ENCODE assay signal across 29 mouse cellular contexts in the genomic region with DNA sequence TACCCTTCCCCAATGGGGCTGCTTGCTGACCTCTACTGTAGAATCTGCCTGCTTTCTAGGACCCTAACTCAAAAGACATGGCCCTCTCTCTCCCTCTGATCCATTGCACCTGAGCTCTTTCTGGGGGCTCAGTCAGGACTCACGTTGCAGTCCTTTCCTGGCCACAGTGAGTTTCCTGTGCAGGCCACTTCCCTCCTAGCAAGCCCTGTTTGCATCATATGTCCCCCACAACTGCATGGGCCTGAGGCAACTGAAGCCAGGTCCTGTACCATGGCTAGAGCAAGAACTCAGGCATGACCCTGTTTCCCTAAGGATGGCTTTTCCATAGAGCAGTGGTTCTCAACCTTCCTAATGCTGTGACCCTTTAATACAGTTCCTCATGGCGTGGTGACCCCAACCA. TPM values are rescaled to one million over a fixed set of nuclear protein-coding genes. Genes with fewer than 3 reads are reported as not detected.
DNase-seq lines count a peak whose midpoint lies in the region; ATAC-seq and TF ChIP-seq lines count a peak whose summit lies in the region.
"Had no signal": no experiment of that assay in that cellular context is flagged by ENCODE, and none has a peak within 500 bp of the region (broad histone marks: within the 10 kb centered on the region; RNA-seq: fewer than 3 reads in every experiment).

No protein-coding gene starts in this region.

- TF ChIP-seq EP300 in liver, postnatal 0 days (IDR thresholded peaks at IDR 0.05; ENCODE audit: low read depth): no peak

- WGBS in liver, embryonic 13.5 days (ENCODE audit: insufficient replicate concordance): 49% methylated on average over 2 of the region's 2 CpGs
- WGBS in liver, postnatal 0 days (ENCODE audit: insufficient replicate concordance): 66% methylated on average over 2 of the region's 2 CpGs

- H3K27ac ChIP-seq in liver, embryonic 13.5 days: 0 out of 2 replicates have a peak overlapping the region, but pooled peaks have one; percentile 3
- no peak overlapping the region for H3K27ac ChIP-seq in liver, postnatal 0 days (ENCODE audit: low read depth)
- H3K27ac ChIP-seq: embryonic facial prominence, embryonic 13.5 days; embryonic facial prominence, embryonic 15.5 days; forebrain, embryonic 10.5 days; forebrain, embryonic 12.5 days; forebrain, embryonic 15.5 days had no signal

- no peak overlapping the region for H3K9ac ChIP-seq in liver, embryonic 13.5 days
- no peak overlapping the region for H3K9ac ChIP-seq in liver, postnatal 0 days (replicated peaks)
- H3K9ac ChIP-seq: embryonic facial prominence, embryonic 13.5 days; embryonic facial prominence, embryonic 15.5 days; forebrain, embryonic 12.5 days; forebrain, embryonic 15.5 days; forebrain, postnatal 0 days had no signal

- H3K4me2 ChIP-seq in liver, embryonic 13.5 days: no peak overlapping the region
- H3K4me2 ChIP-seq in liver, postnatal 0 days (ENCODE audit: low read depth, low read length): no peak overlapping the region
- H3K4me2 ChIP-seq: embryonic facial prominence, embryonic 13.5 days; embryonic facial prominence, embryonic 15.5 days; forebrain, embryonic 12.5 days; forebrain, embryonic 15.5 days had no signal

- DNase-seq in liver, embryonic 13.5 days: no peak
- DNase-seq in liver, postnatal 0 days: no peak
- no peak for DNase-seq in kidney, adult 9 months
- DNase-seq: adrenal gland, adult 2 months; adrenal gland, postnatal 10 days; adrenal gland, postnatal 25 days; B cell, adult 2 months; cerebellum, adult 11 months; cerebellum, adult 18-20 months; cerebellum, adult 8-10 months; cerebellum, adult 9-11 months; cerebellum, postnatal 14 days; cerebellum, postnatal 36 days; embryo, embryonic 11 days; forebrain, postnatal 0 days had no signal

- no peak overlapping the region for H3K4me3 ChIP-seq in liver, embryonic 13.5 days (replicated peaks)
- no peak overlapping the region for H3K4me3 ChIP-seq in liver, postnatal 0 days (ENCODE audit: low read depth, low read length)
- H3K4me3 ChIP-seq: embryonic facial prominence, embryonic 13.5 days; embryonic facial prominence, embryonic 15.5 days; erythroblast, embryonic 14.5 days; forebrain, embryonic 10.5 days; forebrain, embryonic 12.5 days; forebrain, embryonic 15.5 days had no signal

- TF ChIP-seq CTCF in liver, postnatal 0 days (IDR thresholded peaks at IDR 0.05; ENCODE audit: low read depth): no peak

- no peak for ATAC-seq in liver, embryonic 13.5 days (ENCODE audit: low read depth)
- ATAC-seq in liver, postnatal 0 days: no peak
- peak; percentile 86 for ATAC-seq in granulocyte monocyte progenitor cell, adult 5-6 weeks (replicated peaks; ENCODE audit: poor library complexity, severe bottlenecking)
- peak; percentile 81 for ATAC-seq in megakaryocyte progenitor cell, adult 5-6 weeks (replicated peaks; ENCODE audit: poor library complexity)
- no peak for ATAC-seq in activated CD4-positive, CD25-positive, alpha-beta regulatory T cell, adult 4 months
- ATAC-seq: CD4-positive, CD25-positive, alpha-beta regulatory T cell, adult 4 months; forebrain, embryonic 15.5 days; forebrain, postnatal 0 days; Patski had no signal

- H3K27me3 ChIP-seq in liver, embryonic 13.5 days: 0 out of 2 replicates have a peak, but pooled peaks cover 4% of the 10 kb centered on the region
- no peaks in the 10 kb centered on the region for H3K27me3 ChIP-seq in liver, postnatal 0 days (ENCODE audit: insufficient read depth, low read length)
- H3K27me3 ChIP-seq: CH12.LX; embryonic facial prominence, embryonic 13.5 days; embryonic facial prominence, embryonic 15.5 days; forebrain, embryonic 12.5 days; forebrain, embryonic 15.5 days; Patski had no signal

- H3K9me3 ChIP-seq in liver, embryonic 13.5 days (replicated peaks): no peaks in the 10 kb centered on the region
- no peaks in the 10 kb centered on the region for H3K9me3 ChIP-seq in liver, postnatal 0 days (ENCODE audit: low read length)
- H3K9me3 ChIP-seq: embryonic facial prominence, embryonic 13.5 days; embryonic facial prominence, embryonic 15.5 days; forebrain, embryonic 10.5 days; forebrain, embryonic 12.5 days; forebrain, embryonic 15.5 days; G1E had no signal

- no peaks in the 10 kb centered on the region for H3K4me1 ChIP-seq in liver, embryonic 13.5 days (replicated peaks)
- no peaks in the 10 kb centered on the region for H3K4me1 ChIP-seq in liver, postnatal 0 days (ENCODE audit: insufficient read depth)
- H3K4me1 ChIP-seq: forebrain, embryonic 12.5 days; forebrain, embryonic 15.5 days had no signal

- H3K36me3 ChIP-seq in liver, embryonic 13.5 days: peaks cover 45% of the 10 kb centered on the region
- H3K36me3 ChIP-seq in liver, postnatal 0 days (replicated peaks; ENCODE audit: insufficient read depth, low read length): peaks cover 29% of the 10 kb centered on the region

RNA-seq across cellular contexts. Expression of gene Gnpat, which starts 24.9 kb away (rescaled TPM):
- 47.3 and 53.9 TPM in 2 replicates for polyA plus RNA-seq in liver, embryonic 13.5 days (2015; fragmentation: Nextera tagmentation; extraction: Ambion mirVana)
- polyA plus RNA-seq in liver, postnatal 0 days (2015; fragmentation: Nextera tagmentation; extraction: Ambion mirVana): 20.9 and 24.2 TPM in 2 replicates
- 116 and 145 TPM in 2 replicates for total RNA-seq in granulocyte monocyte progenitor cell, adult 5-6 weeks (2014; fragmentation: Nextera tagmentation)
- total RNA-seq in granulocyte monocyte progenitor cell, adult 5-6 weeks (2017): 92.3 and 115 TPM in 2 replicates
- 108 and 116 TPM in 2 replicates for total RNA-seq in megakaryocyte progenitor cell, adult 5-6 weeks (2015)
- total RNA-seq in megakaryocyte progenitor cell, adult 5-6 weeks (2017): 103 and 104 TPM in 2 replicates
- polyA plus RNA-seq in activated CD4-positive, CD25-positive, alpha-beta regulatory T cell, adult 4 months (2017; shearing (Covaris generic)): 10 to 100 TPM; 36.5 TPM

RNA-seq across cellular contexts. Expression of gene 2810004N23Rik, which starts 25.0 kb away (rescaled TPM):
- 28.9 and 35.3 TPM in 2 replicates for polyA plus RNA-seq in liver, embryonic 13.5 days (2015; fragmentation: Nextera tagmentation; extraction: Ambion mirVana)
- polyA plus RNA-seq in liver, postnatal 0 days (2015; fragmentation: Nextera tagmentation; extraction: Ambion mirVana): 16.8 and 17.6 TPM in 2 replicates
- total RNA-seq in granulocyte monocyte progenitor cell, adult 5-6 weeks (2014; fragmentation: Nextera tagmentation): 46.8 and 49.8 TPM in 2 replicates
- total RNA-seq in granulocyte monocyte progenitor cell, adult 5-6 weeks (2017): 65.8 and 75.4 TPM in 2 replicates
- total RNA-seq in megakaryocyte progenitor cell, adult 5-6 weeks (2015): 29.7 and 35.7 TPM in 2 replicates
- total RNA-seq in megakaryocyte progenitor cell, adult 5-6 weeks (2017): 68.5 and 72.1 TPM in 2 replicates
- polyA plus RNA-seq in activated CD4-positive, CD25-positive, alpha-beta regulatory T cell, adult 4 months (2017; shearing (Covaris generic)): 10 to 100 TPM; 28.2 to 28.7 TPM

RNA-seq across cellular contexts. Expression of gene Trim67, which starts 45.1 kb away (rescaled TPM):
- 0.03 TPM in 1 of 2 replicates, not detected in the other for polyA plus RNA-seq in liver, embryonic 13.5 days (2015; fragmentation: Nextera tagmentation; extraction: Ambion mirVana)
- polyA plus RNA-seq in liver, postnatal 0 days (2015; fragmentation: Nextera tagmentation; extraction: Ambion mirVana): 0.05 and 0.06 TPM in 2 replicates
- total RNA-seq in granulocyte monocyte progenitor cell, adult 5-6 weeks (2014; fragmentation: Nextera tagmentation): not detected in 2 replicates
- not detected in 2 replicates for total RNA-seq in granulocyte monocyte progenitor cell, adult 5-6 weeks (2017)
- not detected in 2 replicates for total RNA-seq in megakaryocyte progenitor cell, adult 5-6 weeks (2015)
- total RNA-seq in megakaryocyte progenitor cell, adult 5-6 weeks (2017): 0.07 TPM in 1 of 2 replicates, not detected in the other
- not detected for polyA plus RNA-seq in activated CD4-positive, CD25-positive, alpha-beta regulatory T cell, adult 4 months (2017; shearing (Covaris generic))
- total RNA-seq: common myeloid progenitor, adult 5-6 weeks had no signal
- polyA plus RNA-seq: CD4-positive, CD25-positive, alpha-beta regulatory T cell, adult 4 months; erythroblast, embryonic 14.5 days; G1E had no signal

RNA-seq across cellular contexts. Expression of gene Exoc8, which starts 59.5 kb away (rescaled TPM):
- 4.2 and 4.5 TPM in 2 replicates for polyA plus RNA-seq in liver, embryonic 13.5 days (2015; fragmentation: Nextera tagmentation; extraction: Ambion mirVana)
- polyA plus RNA-seq in liver, postnatal 0 days (2015; fragmentation: Nextera tagmentation; extraction: Ambion mirVana): 2.7 and 2.8 TPM in 2 replicates
- total RNA-seq in granulocyte monocyte progenitor cell, adult 5-6 weeks (2014; fragmentation: Nextera tagmentation): 9.6 and 16.2 TPM in 2 replicates
- 14.7 and 16.0 TPM in 2 replicates for total RNA-seq in granulocyte monocyte progenitor cell, adult 5-6 weeks (2017)
- 7.9 and 8.7 TPM in 2 replicates for total RNA-seq in megakaryocyte progenitor cell, adult 5-6 weeks (2015)
- 12.8 and 17.7 TPM in 2 replicates for total RNA-seq in megakaryocyte progenitor cell, adult 5-6 weeks (2017)
- 1 to 10 TPM; 5.3 to 8.3 TPM for polyA plus RNA-seq in activated CD4-positive, CD25-positive, alpha-beta regulatory T cell, adult 4 months (2017; shearing (Covaris generic))

RNA-seq across cellular contexts. Expression of gene Sprtn, which starts 59.7 kb away (rescaled TPM):
- 6.1 and 7.5 TPM in 2 replicates for polyA plus RNA-seq in liver, embryonic 13.5 days (2015; fragmentation: Nextera tagmentation; extraction: Ambion mirVana)
- polyA plus RNA-seq in liver, postnatal 0 days (2015; fragmentation: Nextera tagmentation; extraction: Ambion mirVana): 3.7 and 4.0 TPM in 2 replicates
- 18.5 and 18.8 TPM in 2 replicates for total RNA-seq in granulocyte monocyte progenitor cell, adult 5-6 weeks (2014; fragmentation: Nextera tagmentation)
- total RNA-seq in granulocyte monocyte progenitor cell, adult 5-6 weeks (2017): 20.9 and 21.8 TPM in 2 replicates
- total RNA-seq in megakaryocyte progenitor cell, adult 5-6 weeks (2015): 15.7 and 19.1 TPM in 2 replicates
- 19.6 and 25.5 TPM in 2 replicates for total RNA-seq in megakaryocyte progenitor cell, adult 5-6 weeks (2017)
- polyA plus RNA-seq in activated CD4-positive, CD25-positive, alpha-beta regulatory T cell, adult 4 months (2017; shearing (Covaris generic)): 1 to 10 TPM; 6.6 to 8.4 TPM

Comparison
In these comparisons a context has a peak if more than half of its experiments do, and no peak if none do; other contexts are left out.
1. ATAC-seq: peak in granulocyte monocyte progenitor cell, adult 5-6 weeks (single experiment) and megakaryocyte progenitor cell, adult 5-6 weeks (single experiment); none in liver, embryonic 13.5 days (single experiment), liver, postnatal 0 days (single experiment) and activated CD4-positive, CD25-positive, alpha-beta regulatory T cell, adult 4 months (single experiment).